Mouse (Mus musculus) intestine, postnatal 0 days (tissue): ENCODE measurements at regions not wholly inside any gene's neighbourhood (a gene's known extent, or its start where the extent isn't known, plus 50 kb on each side); places are given as distances from the start of the nearest gene placed in this dataset.

Experiments
- ATAC-seq: fragments of 200-750 bp; cut with Nextera tagmentation; 2 replicates; pipeline ENCODE4 v1.8.0; 2017; ENCODE audit warnings: mild to moderate bottlenecking, moderate TSS enrichment, moderate library complexity
- H3K27ac ChIP-seq: fragments of 300-500 bp; sonication (generic); 2 replicates; pipeline ENCODE4 v1.5.1; 2014; ENCODE audit warnings: mild to moderate bottlenecking, low read depth, low read length, moderate library complexity
- H3K27me3 ChIP-seq: fragments of 300-500 bp; sonication (generic); replicated peaks from 2 replicates; pipeline ENCODE4 v1.6.1; 2014; ENCODE audit warnings: low read length, mixed read lengths; ENCODE audit not compliant: control insufficient read depth, insufficient read depth
- H3K36me3 ChIP-seq: fragments of 300-500 bp; sonication (generic); 2 replicates; pipeline ENCODE4 v1.6.1; 2014; ENCODE audit warnings: mild to moderate bottlenecking, moderate library complexity; ENCODE audit not compliant: control insufficient read depth, insufficient read depth
- H3K4me1 ChIP-seq: fragments of 300-500 bp; sonication (generic); replicated peaks from 2 replicates; pipeline ENCODE4 v1.6.1; 2014; ENCODE audit warnings: antibody characterized with exemption, low read length, mixed read lengths; ENCODE audit not compliant: control insufficient read depth, insufficient read depth
- H3K4me2 ChIP-seq: fragments of 300-500 bp; sonication (generic); replicated peaks from 2 replicates; pipeline ENCODE4 v1.6.1; 2014; ENCODE audit warnings: low read depth, mild to moderate bottlenecking, moderate library complexity
- H3K4me3 ChIP-seq: fragments of 300-500 bp; sonication (generic); 2 replicates; pipeline ENCODE4 v1.5.1; 2014; ENCODE audit warnings: low read depth, low read length
- H3K9ac ChIP-seq: fragments of 300-500 bp; sonication (generic); 2 replicates; pipeline ENCODE4 v1.6.1; 2014; ENCODE audit warnings: mild to moderate bottlenecking, low read depth, low read length
- H3K9me3 ChIP-seq: fragments of 300-500 bp; sonication (generic); 2 replicates; pipeline ENCODE4 v1.6.1; 2016; ENCODE audit warnings: mixed run types; ENCODE audit not compliant: control insufficient read depth
- CTCF ChIP-seq: sonication (generic); IDR thresholded peaks from 2 replicates; pipeline ENCODE4 v1.5.1; 2016; ENCODE audit warnings: low read depth, mild to moderate bottlenecking, control low read depth, antibody characterized with exemption, moderate library complexity
- WGBS: fragments of 180-500 bp; shearing (Covaris S2); extraction: QIAGEN DNeasy Blood & Tissue Kit; methylation state at CpG from one replicate; pipeline ENCODE4 v1.1.7; 2014; 5-methylcytosine and 5-hydroxymethylcytosine counted together

DNA sequence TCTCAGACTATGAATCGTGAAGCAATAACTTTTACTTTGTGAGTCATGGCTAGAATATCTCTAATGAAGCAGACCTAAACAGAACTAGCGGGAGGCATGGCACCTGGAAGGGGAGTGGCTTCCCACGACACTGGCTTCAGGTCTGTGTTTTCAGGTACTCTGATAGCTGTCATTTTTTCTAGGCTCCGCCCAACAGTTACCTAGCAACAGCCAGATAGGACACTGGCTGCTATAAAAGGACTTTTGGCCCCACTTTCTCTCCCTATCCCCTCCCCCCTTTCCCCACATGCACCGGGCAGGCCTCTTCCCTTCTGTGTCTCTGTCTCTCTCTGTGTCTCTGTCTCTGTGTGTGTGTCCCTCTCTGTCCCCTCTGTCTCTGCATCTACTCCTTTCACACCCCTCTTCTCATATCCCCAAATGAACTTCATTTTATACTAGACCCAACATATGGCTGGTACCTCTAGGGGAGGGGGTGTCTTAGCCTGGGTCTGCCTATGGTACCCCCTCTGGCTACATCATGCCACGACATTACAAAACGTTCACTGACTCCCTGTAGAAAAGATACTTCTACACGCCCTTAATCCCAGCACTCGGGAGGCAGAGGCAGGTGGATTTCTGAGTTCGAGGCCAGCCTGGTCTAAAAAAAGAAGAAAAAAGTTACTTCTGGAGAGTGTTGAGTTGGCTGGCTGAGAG lies 132.3 kb downstream of the Pja2 start:
- no peaks in the 10 kb centered on the region for H3K9me3 ChIP-seq
- no peaks in the 10 kb centered on the region for H3K4me1 ChIP-seq
- H3K4me2 ChIP-seq, result no peak overlapping the region
- TF ChIP-seq CTCF, result no peak
- 71% methylated on average over 10 of the region's 10 CpGs for WGBS
- peak; percentile 91 for ATAC-seq
- no peaks in the 10 kb centered on the region for H3K27me3 ChIP-seq
- no peak overlapping the region for H3K27ac ChIP-seq
- no peak overlapping the region for H3K9ac ChIP-seq
- H3K4me3 ChIP-seq, result no peak overlapping the region
- H3K36me3 ChIP-seq, result no peaks in the 10 kb centered on the region

DNA sequence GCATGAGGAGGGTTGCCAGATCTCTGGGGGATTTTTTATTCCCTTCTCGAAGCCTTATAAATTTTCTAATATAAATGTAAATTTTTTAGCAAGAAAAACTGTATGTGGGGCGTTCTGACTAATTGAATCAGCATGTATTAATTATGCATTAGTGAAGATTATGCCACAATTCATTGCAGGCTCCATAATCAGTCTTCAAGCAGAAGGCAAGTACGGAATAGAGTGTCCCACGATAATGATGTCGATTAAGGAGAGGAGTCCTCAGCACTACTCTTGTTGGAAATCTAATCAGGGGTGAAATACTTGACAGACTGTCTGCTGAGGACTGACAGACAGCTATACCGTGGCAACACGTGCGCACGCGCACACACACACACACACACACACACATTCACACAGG lies 135.3 kb downstream of the Pja2 start:
- no peak overlapping the region for H3K4me2 ChIP-seq
- H3K9ac ChIP-seq, result no peak overlapping the region
- no peaks in the 10 kb centered on the region for H3K36me3 ChIP-seq
- no peaks in the 10 kb centered on the region for H3K9me3 ChIP-seq
- H3K27me3 ChIP-seq, result no peaks in the 10 kb centered on the region
- no peak for TF ChIP-seq CTCF
- WGBS, result 90% methylated on average over 10 of the region's 10 CpGs
- ATAC-seq, result no peak
- H3K4me1 ChIP-seq, result no peaks in the 10 kb centered on the region
- no peak overlapping the region for H3K27ac ChIP-seq
- no peak overlapping the region for H3K4me3 ChIP-seq

DNA sequence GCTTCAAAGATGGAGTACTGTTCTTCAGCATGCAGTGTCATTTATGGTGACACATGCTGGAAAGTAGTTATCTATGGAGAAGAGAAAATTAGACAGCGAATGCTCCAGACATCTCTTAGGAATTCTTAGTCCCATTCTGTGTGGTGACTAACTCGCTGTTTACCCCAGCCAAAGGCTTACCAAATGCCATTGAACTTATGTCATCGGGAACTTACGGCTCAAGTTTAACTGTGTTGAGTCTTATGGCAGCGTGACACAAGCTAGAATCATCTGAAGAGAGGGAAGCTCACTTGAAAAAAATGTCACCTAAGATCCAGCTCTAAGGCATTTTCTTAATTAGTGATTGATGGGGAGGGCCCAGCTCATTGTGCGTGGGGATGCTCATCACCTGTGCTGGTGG lies 138.7 kb downstream of the Pja2 start:
- Histone ChIP-seq H3K27ac (no peak overlapping the region), H3K4me2 (no peak overlapping the region), H3K4me1 (no peaks in the 10 kb centered on the region), H3K9ac (no peak overlapping the region), H3K4me3 (no peak overlapping the region), H3K9me3 (no peaks in the 10 kb centered on the region), H3K36me3 (no peaks in the 10 kb centered on the region), H3K27me3 (no peaks in the 10 kb centered on the region)
- WGBS, result 88% methylated on average over 6 of the region's 6 CpGs
- ATAC-seq, result no peak
- no peak for TF ChIP-seq CTCF
